Mouse (Mus musculus): ENCODE measurements at regions not wholly inside any gene's neighbourhood (a gene's known extent, or its start where the extent isn't known, plus 50 kb on each side); places are given as distances from the start of the nearest gene placed in this dataset.

DNA sequence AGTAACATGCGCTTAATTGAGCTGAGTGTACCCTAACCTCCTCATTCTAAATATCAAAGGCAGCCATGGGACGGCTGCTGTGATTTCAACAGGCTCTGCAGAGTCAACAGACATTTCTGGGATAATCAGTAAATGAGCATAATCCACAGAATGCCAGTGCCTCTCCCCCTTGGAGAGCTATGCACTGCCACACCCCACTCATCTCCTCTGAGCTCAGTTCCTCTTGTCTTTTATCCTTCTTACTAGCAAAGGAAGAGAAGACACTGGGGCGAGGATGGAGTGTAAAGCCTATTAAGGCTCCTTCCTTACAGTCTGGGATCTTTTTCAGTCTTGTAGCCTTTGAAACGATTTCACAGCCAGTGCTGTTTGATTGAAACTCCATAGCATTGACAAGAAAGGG is 90.9 kb downstream of the Kctd12 start:
- Histone ChIP-seq H3K36me3 (ENCODE audit: control insufficient read depth, insufficient read depth, low read length) (no peaks in the 10 kb centered on the region), H3K9me3 (ENCODE audit: control insufficient read depth, low read length) (no peaks in the 10 kb centered on the region), H3K4me3 (ENCODE audit: low read depth, low read length) (no peak overlapping the region), H3K4me2 (ENCODE audit: low read depth) (no peak overlapping the region), H3K9ac (ENCODE audit: low read length) (no peak overlapping the region), H3K27ac (ENCODE audit: low read depth, low read length) (no peak overlapping the region), H3K4me1 (ENCODE audit: control insufficient read depth, insufficient read depth, low read length) (no peaks in the 10 kb centered on the region), H3K27me3 (ENCODE audit: control insufficient read depth, insufficient read depth, low read length) (no peaks in the 10 kb centered on the region)
- WGBS, result 67% methylated on average over 4 of the region's 4 CpGs
- ATAC-seq (ENCODE audit: insufficient read depth, low FRiP score, low TSS enrichment), result no peak
- no peak for DNase-seq (ENCODE audit: low spot score)

DNA sequence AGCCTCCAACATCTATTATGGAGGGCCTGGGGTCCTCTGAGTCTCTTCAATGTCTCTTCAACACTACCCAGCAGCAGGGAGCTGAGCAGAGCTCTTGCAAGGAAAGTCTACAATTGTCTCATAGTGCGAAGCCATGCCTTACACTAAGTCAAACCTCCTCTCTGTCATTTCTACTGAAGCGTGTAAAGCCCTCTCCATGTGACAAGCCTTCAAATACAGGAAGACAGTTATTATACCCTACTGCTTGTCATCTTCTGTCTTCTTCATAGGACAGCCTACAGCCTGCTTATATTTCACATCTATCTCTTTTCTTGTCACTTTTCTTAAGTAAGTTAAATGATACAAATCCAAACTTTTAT is 97.2 kb downstream of the Kctd12 start:
- WGBS, result 89% methylated on average over 2 of the region's 2 CpGs
- Histone ChIP-seq H3K4me1 (ENCODE audit: control insufficient read depth, insufficient read depth, low read length) (no peaks in the 10 kb centered on the region), H3K4me2 (ENCODE audit: low read depth) (no peak overlapping the region)

DNA sequence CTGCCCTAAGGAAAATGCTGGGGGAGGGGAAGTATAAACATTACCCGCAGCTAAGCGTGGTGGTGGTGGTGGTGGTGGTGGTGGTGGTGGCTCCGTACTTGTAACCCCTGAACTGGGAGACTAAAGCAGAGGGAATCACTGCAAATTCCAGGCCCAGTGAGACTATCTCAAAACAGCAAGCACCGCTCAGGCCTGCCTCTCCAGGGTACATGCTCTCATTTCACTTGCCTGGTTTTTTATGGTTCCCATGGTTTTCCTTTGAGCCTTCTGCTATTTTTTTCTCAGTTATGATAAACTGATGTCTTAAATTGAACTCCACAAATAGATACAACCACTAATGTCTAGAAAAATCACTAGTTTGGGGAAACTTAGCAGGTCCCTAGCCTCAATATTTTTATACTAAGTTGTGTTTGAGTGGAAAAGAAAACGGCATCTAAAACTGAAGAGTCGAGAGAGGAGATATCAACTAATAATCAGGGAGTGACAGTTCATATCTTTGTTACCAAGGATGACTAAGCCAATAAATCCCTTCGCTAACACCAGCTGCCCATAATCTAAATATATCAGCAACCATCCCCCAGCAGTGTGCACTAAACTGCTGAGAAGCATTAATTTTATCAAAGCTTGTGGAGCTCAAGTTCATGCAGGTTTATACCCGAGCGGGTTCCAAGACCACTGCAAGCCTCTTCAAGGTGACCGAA is 97.7 kb downstream of the Kctd12 start:
- no peaks in the 10 kb centered on the region for H3K27me3 ChIP-seq (ENCODE audit: control insufficient read depth, insufficient read depth, low read length)
- ATAC-seq (ENCODE audit: insufficient read depth, low FRiP score, low TSS enrichment) (no peak), DNase-seq (ENCODE audit: low spot score) (no peak)
- H3K4me3 ChIP-seq (ENCODE audit: low read depth, low read length), result no peak overlapping the region
- no peaks in the 10 kb centered on the region for H3K4me1 ChIP-seq (ENCODE audit: control insufficient read depth, insufficient read depth, low read length)
- no peaks in the 10 kb centered on the region for H3K9me3 ChIP-seq (ENCODE audit: control insufficient read depth, low read length)
- H3K27ac ChIP-seq (ENCODE audit: low read depth, low read length), result no peak overlapping the region
- WGBS, result 88% methylated on average over 10 of the region's 10 CpGs
- no peak overlapping the region for H3K4me2 ChIP-seq (ENCODE audit: low read depth)
- no peak overlapping the region for H3K9ac ChIP-seq (ENCODE audit: low read length)
- no peaks in the 10 kb centered on the region for H3K36me3 ChIP-seq (ENCODE audit: control insufficient read depth, insufficient read depth, low read length)

More for the DNA sequence above, 97.2 kb downstream of the Kctd12 start:
- DNase-seq (ENCODE audit: low spot score) (no peak), ATAC-seq (ENCODE audit: insufficient read depth, low FRiP score, low TSS enrichment) (no peak)
- H3K27ac ChIP-seq (ENCODE audit: low read depth, low read length), result no peak overlapping the region
- no peaks in the 10 kb centered on the region for H3K27me3 ChIP-seq (ENCODE audit: control insufficient read depth, insufficient read depth, low read length)
- H3K9me3 ChIP-seq (ENCODE audit: control insufficient read depth, low read length), result no peaks in the 10 kb centered on the region
- no peak overlapping the region for H3K9ac ChIP-seq (ENCODE audit: low read length)
- no peak overlapping the region for H3K4me3 ChIP-seq (ENCODE audit: low read depth, low read length)
- no peaks in the 10 kb centered on the region for H3K36me3 ChIP-seq (ENCODE audit: control insufficient read depth, insufficient read depth, low read length)

DNA sequence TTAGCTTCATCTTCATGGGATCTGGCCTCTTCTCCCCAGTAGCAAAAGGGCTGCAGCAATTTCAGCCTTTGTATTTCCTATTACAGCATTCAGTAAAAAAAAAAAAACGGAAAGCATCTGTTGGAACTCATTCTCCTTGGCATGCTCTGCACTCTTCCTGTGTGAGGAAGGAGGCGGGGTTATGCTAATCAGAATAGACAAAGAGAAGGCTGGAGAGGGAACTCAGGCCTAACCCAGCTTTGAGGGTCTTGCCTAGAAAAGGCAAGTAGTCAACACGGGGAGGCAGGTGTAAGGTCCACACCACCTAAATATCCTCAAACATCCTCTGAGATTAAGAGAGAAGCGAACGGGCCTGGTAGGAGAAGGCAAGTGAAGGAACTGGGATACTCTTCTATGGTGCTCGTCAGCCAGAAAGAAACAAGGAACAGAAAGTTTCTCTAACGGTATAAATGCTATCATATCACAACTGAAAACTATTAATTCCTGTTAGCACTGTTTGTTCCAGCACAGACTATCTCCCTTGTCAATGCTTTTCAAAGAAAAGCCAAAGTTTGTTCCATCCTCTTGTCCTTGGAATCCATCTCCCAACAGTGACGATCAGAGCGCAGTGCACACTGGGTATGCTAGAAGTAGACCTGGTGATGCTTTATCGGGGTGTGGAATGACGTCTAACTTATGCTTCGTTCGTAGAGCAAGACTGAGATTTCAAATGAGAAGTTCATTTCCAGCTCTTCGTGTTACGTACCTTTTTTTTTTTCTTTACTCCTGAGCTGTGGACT is 98.9 kb downstream of the Kctd12 start:
- Histone ChIP-seq H3K9ac (ENCODE audit: low read length) (no peak overlapping the region), H3K4me3 (ENCODE audit: low read depth, low read length) (no peak overlapping the region), H3K4me2 (ENCODE audit: low read depth) (no peak overlapping the region), H3K27ac (ENCODE audit: low read depth, low read length) (no peak overlapping the region), H3K4me1 (ENCODE audit: control insufficient read depth, insufficient read depth, low read length) (no peaks in the 10 kb centered on the region), H3K36me3 (ENCODE audit: control insufficient read depth, insufficient read depth, low read length) (no peaks in the 10 kb centered on the region), H3K27me3 (ENCODE audit: control insufficient read depth, insufficient read depth, low read length) (no peaks in the 10 kb centered on the region), H3K9me3 (ENCODE audit: control insufficient read depth, low read length) (no peaks in the 10 kb centered on the region)
- ATAC-seq (ENCODE audit: insufficient read depth, low FRiP score, low TSS enrichment) (peak; percentile 53; the same call in 1 of the 2 replicates), DNase-seq (ENCODE audit: low spot score) (no peak)
- WGBS, result 85% methylated on average over 15 of the region's 15 CpGs

DNA sequence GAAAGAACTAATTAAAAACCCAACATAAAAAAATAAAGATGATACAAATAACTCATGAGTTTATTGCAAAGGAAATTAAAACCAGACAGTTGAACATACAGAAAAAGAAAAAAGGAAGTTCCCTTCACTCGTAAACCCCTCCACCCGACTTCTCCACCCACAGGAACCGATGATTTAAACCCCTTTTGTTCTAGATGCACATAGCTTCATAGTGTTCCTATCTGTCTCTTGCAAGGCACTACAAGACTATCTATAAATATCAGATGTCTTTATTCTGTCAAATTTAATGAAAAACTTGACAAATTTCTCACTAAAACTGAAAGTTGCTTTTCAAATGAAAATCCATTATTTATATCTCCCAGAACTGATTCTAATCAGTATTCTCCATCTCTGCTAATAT is 100.2 kb downstream of the Kctd12 start:
- no peaks in the 10 kb centered on the region for H3K27me3 ChIP-seq (ENCODE audit: control insufficient read depth, insufficient read depth, low read length)
- H3K4me3 ChIP-seq (ENCODE audit: low read depth, low read length), result no peak overlapping the region
- H3K4me2 ChIP-seq (ENCODE audit: low read depth), result no peak overlapping the region
- no peak overlapping the region for H3K9ac ChIP-seq (ENCODE audit: low read length)
- ATAC-seq (ENCODE audit: insufficient read depth, low FRiP score, low TSS enrichment) (no peak), DNase-seq (ENCODE audit: low spot score) (no peak)
- H3K36me3 ChIP-seq (ENCODE audit: control insufficient read depth, insufficient read depth, low read length), result no peaks in the 10 kb centered on the region
- no peak overlapping the region for H3K27ac ChIP-seq (ENCODE audit: low read depth, low read length)
- no peaks in the 10 kb centered on the region for H3K4me1 ChIP-seq (ENCODE audit: control insufficient read depth, insufficient read depth, low read length)
- 93% methylated on average over 3 of the region's 3 CpGs for WGBS
- H3K9me3 ChIP-seq (ENCODE audit: control insufficient read depth, low read length), result no peaks in the 10 kb centered on the region

DNA sequence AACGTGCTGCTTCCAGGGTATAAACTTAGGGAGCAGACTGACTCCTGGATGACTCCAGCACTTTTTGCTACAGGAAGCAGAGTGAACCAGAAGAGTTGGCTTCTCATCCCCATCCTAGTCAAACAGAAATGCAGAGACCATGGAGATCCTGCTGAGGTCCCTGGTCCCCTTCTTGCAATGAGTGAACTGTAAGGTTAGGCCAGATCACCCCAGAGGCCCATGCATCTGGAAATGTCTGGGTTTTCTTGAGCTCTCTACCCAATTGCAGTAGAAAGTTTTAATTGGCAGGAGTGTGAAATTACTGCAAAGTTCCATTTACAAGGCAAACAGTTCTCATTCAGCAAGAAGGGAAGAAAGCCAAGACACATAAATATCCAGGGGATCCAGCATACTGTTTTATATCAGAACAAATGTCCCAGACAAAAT is 101.8 kb downstream of the Kctd12 start:
- Histone ChIP-seq H3K4me2 (ENCODE audit: low read depth) (no peak overlapping the region), H3K27me3 (ENCODE audit: control insufficient read depth, insufficient read depth, low read length) (no peaks in the 10 kb centered on the region), H3K9me3 (ENCODE audit: control insufficient read depth, low read length) (no peaks in the 10 kb centered on the region), H3K4me3 (ENCODE audit: low read depth, low read length) (no peak overlapping the region), H3K9ac (ENCODE audit: low read length) (no peak overlapping the region), H3K36me3 (ENCODE audit: control insufficient read depth, insufficient read depth, low read length) (no peaks in the 10 kb centered on the region), H3K27ac (ENCODE audit: low read depth, low read length) (no peak overlapping the region), H3K4me1 (ENCODE audit: control insufficient read depth, insufficient read depth, low read length) (no peaks in the 10 kb centered on the region)
- WGBS, result 82% methylated on average over 1 of the region's 1 CpGs
- DNase-seq (ENCODE audit: low spot score), result no peak
- ATAC-seq (ENCODE audit: insufficient read depth, low FRiP score, low TSS enrichment), result no peak

DNA sequence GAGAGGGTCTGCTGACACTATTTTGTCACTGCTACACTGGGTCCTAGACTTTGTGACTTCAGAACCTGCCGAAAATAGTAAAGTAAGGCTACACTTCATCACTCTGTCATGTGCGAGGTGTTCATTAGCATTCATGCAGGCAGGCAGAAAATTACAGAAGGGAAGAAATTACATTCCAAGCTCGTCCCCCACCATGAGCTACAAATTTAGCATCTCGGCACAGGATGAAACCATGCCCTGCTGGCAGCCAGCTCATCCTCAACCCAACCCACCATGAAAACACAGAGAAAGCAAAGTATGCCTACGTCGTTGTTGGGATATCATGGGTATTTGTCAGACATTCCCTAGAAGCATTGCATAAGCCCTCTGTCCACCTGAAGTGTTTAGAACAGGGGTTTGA is 103.9 kb downstream of the Kctd12 start:
- 85% methylated on average over 6 of the region's 6 CpGs for WGBS
- Histone ChIP-seq H3K9me3 (ENCODE audit: control insufficient read depth, low read length) (no peaks in the 10 kb centered on the region), H3K4me3 (ENCODE audit: low read depth, low read length) (no peak overlapping the region), H3K27me3 (ENCODE audit: control insufficient read depth, insufficient read depth, low read length) (no peaks in the 10 kb centered on the region), H3K36me3 (ENCODE audit: control insufficient read depth, insufficient read depth, low read length) (no peaks in the 10 kb centered on the region), H3K4me1 (ENCODE audit: control insufficient read depth, insufficient read depth, low read length) (no peaks in the 10 kb centered on the region), H3K4me2 (ENCODE audit: low read depth) (no peak overlapping the region), H3K9ac (ENCODE audit: low read length) (no peak overlapping the region), H3K27ac (ENCODE audit: low read depth, low read length) (no peak overlapping the region)
- ATAC-seq (ENCODE audit: insufficient read depth, low FRiP score, low TSS enrichment) (no peak), DNase-seq (ENCODE audit: low spot score) (no peak)

DNA sequence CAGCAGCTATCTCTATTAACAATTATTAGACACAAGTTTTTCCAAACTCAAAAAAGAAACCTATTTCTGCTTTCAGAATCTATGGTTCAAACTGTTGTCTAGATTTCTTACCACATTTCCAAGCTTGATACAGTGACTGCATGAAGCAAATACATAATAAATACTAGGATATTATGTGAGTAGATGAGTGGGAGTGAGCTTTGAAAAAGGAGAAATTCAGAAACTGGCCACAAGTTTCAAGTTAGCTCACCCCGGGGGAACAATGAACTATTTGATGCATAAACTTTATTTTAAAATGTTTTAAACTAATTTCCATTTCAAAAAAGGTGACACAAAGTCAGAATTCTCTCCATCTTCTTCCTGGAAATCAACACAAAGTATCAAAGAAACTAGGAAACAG is 114.3 kb downstream of the Kctd12 start:
- H3K4me3 ChIP-seq (ENCODE audit: low read depth, low read length), result no peak overlapping the region
- H3K9me3 ChIP-seq (ENCODE audit: control insufficient read depth, low read length), result no peaks in the 10 kb centered on the region
- no peaks in the 10 kb centered on the region for H3K27me3 ChIP-seq (ENCODE audit: control insufficient read depth, insufficient read depth, low read length)
- DNase-seq (ENCODE audit: low spot score), result no peak
- ATAC-seq (ENCODE audit: insufficient read depth, low FRiP score, low TSS enrichment), result no peak
- no peak overlapping the region for H3K9ac ChIP-seq (ENCODE audit: low read length)
- H3K27ac ChIP-seq (ENCODE audit: low read depth, low read length), result no peak overlapping the region
- no peaks in the 10 kb centered on the region for H3K4me1 ChIP-seq (ENCODE audit: control insufficient read depth, insufficient read depth, low read length)
- H3K36me3 ChIP-seq (ENCODE audit: control insufficient read depth, insufficient read depth, low read length), result no peaks in the 10 kb centered on the region
- no peak overlapping the region for H3K4me2 ChIP-seq (ENCODE audit: low read depth)
- 90% methylated on average over 1 of the region's 1 CpGs for WGBS

DNA sequence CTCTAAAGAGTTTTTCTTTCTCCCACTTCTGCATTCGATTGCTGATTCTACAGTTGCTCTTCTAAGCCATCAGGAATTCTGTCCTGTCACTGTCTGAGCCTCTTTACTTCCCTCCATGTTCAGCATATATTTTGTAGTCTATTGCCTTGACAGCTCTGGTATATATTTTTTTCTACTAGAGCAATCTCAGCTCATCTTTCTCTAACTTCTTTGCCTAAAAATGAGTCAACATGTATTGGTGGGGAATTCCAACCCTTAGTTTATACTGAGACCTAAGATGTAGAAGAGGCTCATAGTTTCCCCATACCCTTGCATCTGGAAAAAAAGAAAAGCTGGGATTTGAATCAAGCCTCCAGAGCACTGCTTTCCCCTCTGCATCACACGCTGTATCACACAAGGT is 114.7 kb downstream of the Kctd12 start:
- Histone ChIP-seq H3K9ac (ENCODE audit: low read length) (no peak overlapping the region), H3K4me2 (ENCODE audit: low read depth) (no peak overlapping the region), H3K36me3 (ENCODE audit: control insufficient read depth, insufficient read depth, low read length) (no peaks in the 10 kb centered on the region), H3K9me3 (ENCODE audit: control insufficient read depth, low read length) (no peaks in the 10 kb centered on the region), H3K4me1 (ENCODE audit: control insufficient read depth, insufficient read depth, low read length) (no peaks in the 10 kb centered on the region), H3K27me3 (ENCODE audit: control insufficient read depth, insufficient read depth, low read length) (no peaks in the 10 kb centered on the region), H3K4me3 (ENCODE audit: low read depth, low read length) (no peak overlapping the region), H3K27ac (ENCODE audit: low read depth, low read length) (no peak overlapping the region)
- DNase-seq (ENCODE audit: low spot score) (no peak), ATAC-seq (ENCODE audit: insufficient read depth, low FRiP score, low TSS enrichment) (no peak)
- 87% methylated on average over 2 of the region's 2 CpGs for WGBS

Data from neural tube, embryonic 11.5 days (tissue).